Mouse (Mus musculus): ENCODE measurements around the gene S100a4.

Gene S100a4

GRCm38 (mm10) chr3:90626266-90627021 lies 22.9 kb downstream of the S100a4 start:
- no peak for DNase-seq (ENCODE audit: low spot score)

- no peak for DNase-seq (ENCODE audit: low spot score)
Observed at GRCm38 (mm10) chr3:90627366-90627765, 23.8 kb downstream of the S100a4 start.

- DNase-seq (ENCODE audit: low spot score): no peak
Observed at GRCm38 (mm10) chr3:90627807-90628206, 24.2 kb downstream of the S100a4 start.

GRCm38 (mm10) chr3:90629298-90629697 lies 25.7 kb downstream of the S100a4 start:
- no peak for DNase-seq (ENCODE audit: low spot score)

GRCm38 (mm10) chr3:90631984-90632383 lies 28.4 kb downstream of the S100a4 start:
- no peak for DNase-seq (ENCODE audit: low spot score)

- no peak for DNase-seq (ENCODE audit: low spot score)
Observed at GRCm38 (mm10) chr3:90638511-90639275, 35.1 kb downstream of the S100a4 start.

- DNase-seq (ENCODE audit: low spot score): no peak
Observed at GRCm38 (mm10) chr3:90639511-90640154, 36.1 kb downstream of the S100a4 start.

- DNase-seq (ENCODE audit: low spot score): no peak
Observed at GRCm38 (mm10) chr3:90640981-90641380, 37.4 kb downstream of the S100a4 start.

- peak; percentile 42 for DNase-seq (ENCODE audit: low spot score)
Observed at GRCm38 (mm10) chr3:90644220-90644619, 40.6 kb downstream of the S100a4 start.

GRCm38 (mm10) chr3:90647291-90647690 lies 43.7 kb downstream of the S100a4 start:
- DNase-seq (ENCODE audit: low spot score): no peak

- no peak for DNase-seq (ENCODE audit: low spot score)
Observed at GRCm38 (mm10) chr3:90648981-90649380, 45.4 kb downstream of the S100a4 start.

- no peak for DNase-seq (ENCODE audit: low spot score)
Observed at GRCm38 (mm10) chr3:90649832-90650231, 46.3 kb downstream of the S100a4 start.

GRCm38 (mm10) chr3:90652878-90653508 lies 49.4 kb downstream of the S100a4 start:
- peak; percentile 74 for DNase-seq (ENCODE audit: low spot score)

- DNase-seq (ENCODE audit: low spot score): no peak
Observed at GRCm38 (mm10) chr3:90653717-90654116, 50.1 kb downstream of the S100a4 start, which contains the start of gene S100a7a. Gene S100a7a, plus strand, starts transcription at chr3:90654017.
